Mouse (Mus musculus): ENCODE data around the gene Ppfia1. TPM values are rescaled to one million over a fixed set of nuclear protein-coding genes. Genes with fewer than 3 reads are reported as not detected.

Gene Ppfia1
- polyA plus RNA-seq, 1 experiment: 17.4 TPM

DNA sequence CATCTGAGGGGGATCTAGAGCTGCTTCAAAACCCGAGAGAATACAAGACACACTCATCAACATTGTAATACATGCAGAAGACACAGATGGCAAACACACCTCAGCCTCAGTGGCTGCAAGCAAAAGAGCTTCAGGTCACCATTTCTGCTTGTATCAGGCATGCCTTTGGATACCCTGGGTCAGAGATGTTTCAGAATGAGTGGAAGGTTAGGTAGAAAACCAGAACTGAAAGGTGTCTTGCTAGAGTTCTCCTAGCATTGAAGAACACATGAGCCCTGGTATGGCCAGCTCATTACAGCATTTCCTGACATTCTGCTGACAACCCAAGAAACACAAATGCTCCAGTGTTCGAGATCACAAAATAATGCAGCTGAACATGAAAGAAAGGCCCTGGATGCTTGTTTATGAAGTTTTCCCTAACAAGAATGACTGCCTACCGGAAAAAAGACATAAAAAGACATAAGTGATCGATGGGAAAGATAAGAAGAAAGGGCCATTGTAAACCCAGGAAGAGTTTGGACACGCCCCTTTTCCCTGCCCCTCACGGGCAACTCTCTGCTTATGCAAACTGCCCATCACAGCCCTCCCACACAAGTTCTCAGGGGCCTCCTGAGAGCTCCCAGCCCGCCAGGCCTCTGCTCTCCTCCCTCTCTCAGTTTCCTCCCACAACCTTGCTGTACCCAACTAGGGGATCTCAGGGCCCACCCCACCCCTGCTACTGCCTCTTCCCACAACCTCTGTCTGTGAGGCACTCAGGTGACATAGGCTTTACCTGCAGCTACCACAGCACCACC lies 21.7 kb downstream of the Ppfia1 start:
- no peak overlapping the region for H3K27ac ChIP-seq (replicated peaks; ENCODE audit: low read depth, low read length)
- no peak overlapping the region for H3K4me3 ChIP-seq (ENCODE audit: insufficient read depth, low read depth, low read length)
- H3K4me1 ChIP-seq (ENCODE audit: control insufficient read depth, insufficient read depth, insufficient read length, low read length): peaks cover 8% of the 10 kb centered on the region; the same call in 1 of the 2 replicates

DNA sequence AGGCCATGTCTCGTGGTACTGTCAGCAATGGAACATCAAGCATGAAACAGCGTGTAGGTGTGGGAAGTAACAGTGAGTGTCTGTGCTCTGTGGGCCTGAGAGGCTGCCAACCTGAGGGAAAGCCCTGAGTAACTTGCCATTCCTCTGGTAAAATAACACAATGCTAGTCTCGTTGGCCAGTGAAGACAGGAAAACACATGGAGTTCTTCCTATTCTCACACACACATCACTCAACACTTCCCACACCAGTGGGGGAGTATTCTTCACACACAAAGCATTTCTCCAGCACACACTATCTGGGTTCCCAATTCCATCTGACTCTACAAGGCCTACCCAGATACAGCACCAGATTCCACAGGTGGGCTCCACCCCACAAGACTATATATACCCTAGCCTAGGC lies 23.7 kb downstream of the Ppfia1 start:
- Histone ChIP-seq H3K27ac (replicated peaks; ENCODE audit: low read depth, low read length) (no peak overlapping the region), H3K4me1 (ENCODE audit: control insufficient read depth, insufficient read depth, insufficient read length, low read length) (peaks cover 8% of the 10 kb centered on the region; the same call in 1 of the 2 replicates), H3K4me3 (ENCODE audit: insufficient read depth, low read depth, low read length) (no peak overlapping the region)

DNA sequence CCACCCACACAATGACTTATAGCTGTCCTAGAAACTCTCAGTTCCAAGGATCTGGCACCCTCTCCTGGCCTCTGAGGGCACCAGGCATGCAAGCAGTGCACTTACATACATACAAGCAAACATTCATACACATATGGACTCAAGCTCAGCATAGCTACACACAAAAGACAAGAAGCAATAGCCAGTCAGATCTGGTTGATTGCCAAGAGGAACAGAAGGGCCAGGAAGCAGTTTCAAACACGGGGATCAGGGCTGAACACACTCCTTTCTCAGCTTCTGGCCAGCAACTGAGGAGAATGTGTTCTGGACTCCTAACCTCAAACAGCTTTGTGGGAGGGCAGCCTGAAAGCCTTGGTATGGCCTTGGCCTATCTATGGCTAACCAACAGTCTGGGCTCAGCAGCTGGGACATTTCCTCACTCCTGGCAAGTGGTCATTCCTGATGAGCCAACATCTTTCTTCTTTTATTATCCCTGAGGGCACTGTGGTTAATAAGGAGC lies 25.8 kb downstream of the Ppfia1 start:
- H3K4me3 ChIP-seq (ENCODE audit: insufficient read depth, low read depth, low read length): no peak overlapping the region
- peaks cover 8% of the 10 kb centered on the region; the same call in 1 of the 2 replicates for H3K4me1 ChIP-seq (ENCODE audit: control insufficient read depth, insufficient read depth, insufficient read length, low read length)
- H3K27ac ChIP-seq (replicated peaks; ENCODE audit: low read depth, low read length): no peak overlapping the region

DNA sequence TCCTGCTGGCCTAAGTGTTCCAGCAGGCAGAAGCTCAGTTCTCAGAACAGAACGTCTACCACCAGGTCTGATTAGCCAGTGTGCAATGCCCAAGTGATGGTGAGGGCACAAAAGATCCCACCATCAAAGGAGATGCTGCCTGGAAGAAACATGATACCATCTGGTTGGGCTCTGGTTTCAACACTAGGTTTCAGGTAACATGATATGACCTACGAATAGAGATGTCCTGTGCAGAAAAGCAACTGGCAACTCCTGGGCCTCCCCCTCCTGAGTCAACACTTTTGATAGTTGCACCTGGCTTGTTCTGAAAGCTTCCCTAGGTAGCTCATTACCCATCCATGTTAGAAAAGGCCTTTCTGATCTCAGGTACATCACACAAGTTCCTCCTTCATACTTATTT lies 26.9 kb downstream of the Ppfia1 start:
- Histone ChIP-seq H3K4me3 (ENCODE audit: insufficient read depth, low read depth, low read length) (no peak overlapping the region), H3K4me1 (ENCODE audit: control insufficient read depth, insufficient read depth, insufficient read length, low read length) (peaks cover 5% of the 10 kb centered on the region; the same call in 1 of the 2 replicates), H3K27ac (replicated peaks; ENCODE audit: low read depth, low read length) (no peak overlapping the region)

DNA sequence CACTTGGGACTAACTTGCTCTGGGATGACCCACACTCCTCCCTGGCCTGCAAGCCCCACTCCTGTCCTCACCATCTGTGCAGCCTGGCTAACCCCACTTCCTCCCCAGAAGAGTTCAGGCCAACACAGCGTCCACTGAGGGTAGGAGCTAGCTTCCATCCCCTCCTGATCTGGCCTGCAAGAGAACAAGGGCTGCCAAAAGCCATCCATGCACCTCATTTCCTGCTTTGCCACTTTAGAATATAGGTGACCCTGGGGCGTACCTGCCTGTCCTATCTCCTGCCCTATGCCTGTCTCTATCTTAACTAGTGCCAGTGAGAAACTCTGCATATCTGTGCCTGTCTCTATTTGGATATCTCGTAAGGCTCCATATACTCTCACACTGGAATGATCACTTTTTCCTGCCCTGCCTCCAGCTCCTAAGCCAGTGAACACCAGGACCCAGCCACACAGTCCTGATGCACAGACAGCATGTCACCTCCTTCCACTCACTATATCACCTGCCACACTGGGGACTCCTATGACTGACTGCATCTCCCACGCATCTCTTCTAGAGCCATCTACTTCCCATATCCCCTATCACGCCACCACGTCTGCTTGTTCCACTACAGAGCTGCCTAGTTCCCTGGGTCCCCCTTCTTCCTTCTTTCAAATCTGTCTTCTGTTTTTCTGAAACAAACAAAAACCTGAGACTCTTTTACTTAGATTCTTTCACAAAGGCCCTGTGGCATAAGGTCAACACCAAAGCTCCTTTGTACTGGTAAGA lies 28.9 kb downstream of the Ppfia1 start:
- Histone ChIP-seq H3K4me3 (ENCODE audit: insufficient read depth, low read depth, low read length) (no peak overlapping the region), H3K27ac (replicated peaks; ENCODE audit: low read depth, low read length) (no peak overlapping the region), H3K4me1 (ENCODE audit: control insufficient read depth, insufficient read depth, insufficient read length, low read length) (peaks cover 5% of the 10 kb centered on the region; the same call in 1 of the 2 replicates)

DNA sequence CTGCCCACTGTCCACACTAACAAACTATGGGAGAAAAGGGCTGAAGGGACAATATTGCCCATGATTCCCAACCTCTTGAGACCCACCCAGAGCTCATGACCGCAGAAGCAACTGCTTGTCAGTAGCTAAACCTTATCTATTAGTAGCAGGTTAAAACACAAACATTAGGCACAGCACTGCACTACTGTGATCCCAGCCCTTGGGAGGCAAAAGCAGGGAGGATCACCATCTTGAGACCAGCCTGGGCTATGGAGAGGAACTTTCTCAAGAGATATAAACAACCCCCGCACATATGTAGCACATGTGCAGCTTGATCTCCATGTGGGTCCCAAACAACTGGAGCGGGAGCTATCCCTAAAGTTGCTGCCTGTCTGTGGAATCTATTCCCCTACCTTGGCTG lies 30.1 kb downstream of the Ppfia1 start:
- no peak overlapping the region for H3K27ac ChIP-seq (replicated peaks; ENCODE audit: low read depth, low read length)
- peaks cover 5% of the 10 kb centered on the region; the same call in 1 of the 2 replicates for H3K4me1 ChIP-seq (ENCODE audit: control insufficient read depth, insufficient read depth, insufficient read length, low read length)
- H3K4me3 ChIP-seq (ENCODE audit: insufficient read depth, low read depth, low read length): no peak overlapping the region

DNA sequence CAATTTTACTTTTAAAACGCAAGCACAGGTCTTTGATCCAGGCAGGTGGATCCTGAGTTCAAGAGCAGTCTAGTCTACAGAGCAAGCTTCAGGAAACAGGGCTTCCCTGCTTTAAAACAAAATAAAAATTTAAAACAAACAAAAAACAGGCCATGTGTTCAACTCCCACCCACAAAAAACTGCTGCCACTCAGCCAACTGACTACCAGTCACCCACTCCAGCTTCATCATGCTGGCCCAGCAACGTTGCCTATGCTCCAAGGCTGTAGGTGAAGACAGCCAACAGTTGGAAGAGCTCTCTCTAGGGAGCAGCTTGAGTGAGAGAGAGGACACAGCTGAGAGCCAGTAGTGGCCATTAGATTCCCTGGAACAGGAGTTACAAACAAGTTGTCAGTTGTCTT lies 31.6 kb downstream of the Ppfia1 start:
- Histone ChIP-seq H3K4me1 (ENCODE audit: control insufficient read depth, insufficient read depth, insufficient read length, low read length) (no peaks in the 10 kb centered on the region), H3K4me3 (ENCODE audit: insufficient read depth, low read depth, low read length) (no peak overlapping the region), H3K27ac (replicated peaks; ENCODE audit: low read depth, low read length) (no peak overlapping the region)

DNA sequence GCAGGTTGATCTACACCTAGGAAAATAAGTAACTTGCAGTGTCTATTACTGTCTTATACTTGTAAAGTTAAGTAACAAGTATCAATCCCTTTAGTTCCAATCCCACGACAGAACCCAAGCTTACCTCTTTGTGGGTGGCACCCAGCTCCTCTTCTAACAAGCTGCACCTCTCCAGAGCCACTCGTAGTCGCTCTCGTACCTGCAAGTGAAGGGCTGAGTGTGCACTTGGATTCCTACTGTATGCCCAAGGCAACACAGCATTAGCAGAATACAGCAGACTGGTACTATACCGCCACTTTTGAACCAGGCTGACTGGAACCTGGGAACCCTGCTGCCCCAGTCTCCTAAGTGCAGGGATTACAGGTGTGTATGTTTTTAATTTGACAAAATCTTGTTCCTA lies 33.7 kb downstream of the Ppfia1 start:
- Histone ChIP-seq H3K4me3 (ENCODE audit: insufficient read depth, low read depth, low read length) (no peak overlapping the region), H3K4me1 (ENCODE audit: control insufficient read depth, insufficient read depth, insufficient read length, low read length) (no peaks in the 10 kb centered on the region), H3K27ac (replicated peaks; ENCODE audit: low read depth, low read length) (no peak overlapping the region)

DNA sequence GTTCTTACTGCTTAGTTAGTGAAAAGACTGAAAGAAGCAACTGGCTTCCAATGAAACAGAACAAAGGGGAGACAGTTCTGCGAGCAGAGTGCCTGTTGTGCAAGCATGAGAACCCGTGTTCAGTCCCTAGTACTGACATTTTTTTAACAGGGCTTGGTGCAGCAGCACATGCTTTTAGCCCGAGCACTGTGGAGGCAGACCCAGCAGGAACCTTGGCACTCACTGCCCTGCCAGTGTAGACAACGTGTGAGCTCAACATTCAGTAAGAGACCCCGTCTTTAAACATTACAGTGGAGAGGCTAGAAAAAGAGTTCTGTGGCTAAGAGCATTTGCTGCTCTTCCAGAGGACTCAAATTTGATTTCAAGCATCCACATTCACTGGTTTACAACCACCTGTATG lies 36.8 kb downstream of the Ppfia1 start:
- no peak overlapping the region for H3K27ac ChIP-seq (replicated peaks; ENCODE audit: low read depth, low read length)
- H3K4me1 ChIP-seq (ENCODE audit: control insufficient read depth, insufficient read depth, insufficient read length, low read length): no peaks in the 10 kb centered on the region
- H3K4me3 ChIP-seq (ENCODE audit: insufficient read depth, low read depth, low read length): no peak overlapping the region

DNA sequence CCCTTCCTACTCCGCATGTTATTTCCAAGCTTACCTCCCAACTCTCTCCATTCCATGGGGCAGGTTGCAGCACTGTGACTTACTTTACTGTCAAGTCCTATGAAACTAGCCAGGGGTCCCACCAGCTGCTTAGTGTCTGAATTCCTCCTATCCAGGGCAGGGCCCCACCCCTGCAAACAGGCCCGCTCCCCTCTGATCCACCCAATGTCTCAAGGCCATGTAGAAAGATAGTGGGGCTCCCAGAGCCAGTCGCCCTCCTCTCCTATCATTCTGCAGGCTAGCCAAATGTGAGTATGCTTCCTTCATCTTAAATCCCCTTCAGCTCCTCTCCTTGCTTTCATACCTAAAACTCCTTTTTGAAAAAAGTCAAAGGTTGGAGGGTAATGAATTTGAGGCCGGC lies 44.4 kb downstream of the Ppfia1 start:
- no peaks in the 10 kb centered on the region for H3K4me1 ChIP-seq (ENCODE audit: control insufficient read depth, insufficient read depth, insufficient read length, low read length)

DNA sequence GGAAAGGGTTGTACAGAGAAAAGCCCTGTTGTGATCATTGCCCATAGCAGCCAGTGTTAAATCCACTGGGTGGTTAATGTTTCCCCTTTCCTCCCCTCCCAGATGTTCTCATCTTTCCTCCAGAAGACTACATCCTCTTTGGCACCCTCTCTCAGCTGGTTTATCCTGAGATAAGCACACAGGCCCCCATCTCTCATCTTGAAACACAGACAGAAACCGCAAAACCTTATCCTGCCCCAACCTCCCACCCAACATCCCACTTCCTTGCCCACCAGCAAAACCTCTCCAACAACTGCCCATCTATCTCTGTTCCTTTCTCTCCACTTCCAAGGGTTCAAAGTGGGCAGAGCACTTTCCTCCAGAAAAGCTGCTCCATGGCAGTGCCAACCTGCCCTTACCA lies 46.7 kb downstream of the Ppfia1 start:
- Histone ChIP-seq H3K4me1 (ENCODE audit: control insufficient read depth, insufficient read depth, insufficient read length, low read length) (no peaks in the 10 kb centered on the region), H3K27ac (replicated peaks; ENCODE audit: low read depth, low read length) (no peak overlapping the region), H3K4me3 (ENCODE audit: insufficient read depth, low read depth, low read length) (no peak overlapping the region)

More for the DNA sequence above, 44.4 kb downstream of the Ppfia1 start:
- Histone ChIP-seq H3K4me3 (ENCODE audit: insufficient read depth, low read depth, low read length) (no peak overlapping the region), H3K27ac (replicated peaks; ENCODE audit: low read depth, low read length) (no peak overlapping the region)

DNA sequence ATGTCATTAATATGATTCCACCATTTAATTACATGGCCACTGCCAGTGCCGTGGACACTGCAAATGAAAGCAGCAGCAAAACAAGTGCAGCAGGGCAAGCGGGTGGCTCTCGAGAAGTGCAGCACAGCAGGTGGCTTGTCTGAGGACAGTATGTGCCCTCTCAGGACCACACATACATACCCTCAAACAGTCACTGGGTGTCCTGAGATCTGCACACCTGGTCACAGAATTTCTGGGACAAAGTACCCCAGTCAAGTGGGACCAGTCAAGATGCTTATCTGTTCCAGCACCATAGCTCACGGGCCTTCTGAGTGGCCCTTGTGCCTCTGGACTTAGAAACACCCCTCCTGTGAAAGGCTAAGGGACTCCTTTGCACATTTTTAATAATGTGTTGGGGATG lies 49.6 kb downstream of the Ppfia1 start:
- H3K27ac ChIP-seq (replicated peaks; ENCODE audit: low read depth, low read length): no peak overlapping the region
- H3K4me1 ChIP-seq (ENCODE audit: control insufficient read depth, insufficient read depth, insufficient read length, low read length): no peaks in the 10 kb centered on the region
- H3K4me3 ChIP-seq (ENCODE audit: insufficient read depth, low read depth, low read length): no peak overlapping the region

DNA sequence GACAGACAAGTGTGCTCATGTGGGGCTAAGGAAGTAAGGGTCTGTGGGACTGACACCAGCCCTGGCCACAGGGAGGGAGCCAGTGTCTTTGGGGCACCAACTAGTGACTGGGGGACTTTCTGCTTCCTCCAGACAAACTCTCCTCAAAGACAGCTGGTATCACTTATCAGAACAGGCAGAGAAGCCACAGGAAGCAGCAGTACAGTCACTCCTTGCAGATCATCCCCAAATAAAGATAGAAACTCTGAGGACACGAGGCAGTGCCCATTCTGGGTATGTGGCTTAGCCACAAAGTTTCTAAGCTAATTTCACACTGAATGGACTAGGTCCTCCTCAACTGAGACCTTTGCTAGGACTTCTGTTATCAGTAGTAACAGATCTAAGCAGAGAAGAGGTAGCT lies 60.6 kb downstream of the Ppfia1 start:
- Histone ChIP-seq H3K27ac (replicated peaks; ENCODE audit: low read depth, low read length) (no peak overlapping the region), H3K4me1 (ENCODE audit: control insufficient read depth, insufficient read depth, insufficient read length, low read length) (0 out of 2 replicates have a peak, but pooled peaks cover 5% of the 10 kb centered on the region), H3K4me3 (ENCODE audit: insufficient read depth, low read depth, low read length) (no peak overlapping the region)

DNA sequence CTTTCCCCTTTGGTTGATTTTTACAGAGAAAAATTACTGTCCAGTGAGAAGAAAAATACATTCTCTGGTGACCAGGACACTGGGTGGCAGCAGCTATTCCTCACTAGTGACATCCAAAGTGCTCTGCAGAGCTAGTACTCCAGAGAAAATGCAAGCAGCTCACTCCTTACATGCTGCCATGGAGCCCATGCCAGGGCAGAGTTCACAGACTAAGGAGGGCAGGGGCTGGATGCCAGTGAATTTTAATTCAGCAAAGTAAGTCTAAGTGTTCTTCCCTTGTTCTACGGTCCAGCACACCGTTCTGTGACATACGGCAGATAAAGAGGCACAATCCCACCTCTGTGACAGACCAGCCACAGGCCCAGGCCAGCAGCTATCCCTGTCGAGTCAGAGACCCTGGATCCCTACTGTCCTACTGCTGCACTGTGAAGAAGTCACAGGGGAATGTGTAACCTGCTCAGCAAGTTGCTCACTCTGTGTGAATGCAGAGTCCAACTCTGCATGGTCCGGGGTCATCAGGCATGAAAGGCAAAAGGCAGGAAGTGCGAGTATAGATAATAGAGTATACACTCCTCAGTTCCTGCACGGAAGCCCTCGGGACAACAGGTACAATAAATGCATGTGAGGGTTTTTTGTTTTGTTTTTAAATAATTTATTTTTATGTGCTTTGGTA lies 63.2 kb downstream of the Ppfia1 start:
- Histone ChIP-seq H3K4me1 (ENCODE audit: control insufficient read depth, insufficient read depth, insufficient read length, low read length) (0 out of 2 replicates have a peak, but pooled peaks cover 5% of the 10 kb centered on the region), H3K27ac (replicated peaks; ENCODE audit: low read depth, low read length) (no peak overlapping the region), H3K4me3 (ENCODE audit: insufficient read depth, low read depth, low read length) (no peak overlapping the region)
